Mouse (Mus musculus) heart, postnatal 4 days (tissue): Measurements from ENCODE around the gene Dnajb13. TPM values are rescaled to one million over a fixed set of nuclear protein-coding genes. Genes with fewer than 3 reads are reported as not detected.

Experiments used
- DNase-seq: peaks from one replicate; pipeline ENCODE4 v3.0.0; 2021
- total RNA-seq, 2 experiments: library from RNA; stranded (reverse); gene quantifications; 2 replicates each; pipeline ENCODE4 v1.2.3; 2021

The Dnajb13 gene
- total RNA-seq: not detected

DNA sequence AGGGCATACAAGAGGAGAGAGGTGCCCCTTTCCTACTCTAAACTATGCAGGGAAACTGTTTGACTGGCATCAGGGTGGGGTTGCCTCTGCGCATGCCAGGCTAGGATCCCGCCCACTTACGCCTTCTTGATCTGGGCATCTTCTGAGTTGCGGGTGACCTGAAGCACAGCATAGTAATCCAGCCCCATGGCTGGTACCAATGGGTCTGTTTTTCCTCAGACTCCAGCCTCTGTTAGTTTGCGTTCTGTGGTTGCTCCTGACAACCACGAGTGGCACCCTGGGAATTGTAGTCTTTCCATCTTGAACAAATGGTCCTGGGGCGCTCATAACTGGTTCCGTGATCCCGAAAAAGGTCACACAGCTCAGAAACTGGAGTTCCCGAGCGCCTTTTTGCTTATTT is at the start of gene Dnajb13:
Dnajb13 (minus strand) TSS at position 388 of the 400 bp plus-strand sequence.
- no peak for DNase-seq

DNA sequence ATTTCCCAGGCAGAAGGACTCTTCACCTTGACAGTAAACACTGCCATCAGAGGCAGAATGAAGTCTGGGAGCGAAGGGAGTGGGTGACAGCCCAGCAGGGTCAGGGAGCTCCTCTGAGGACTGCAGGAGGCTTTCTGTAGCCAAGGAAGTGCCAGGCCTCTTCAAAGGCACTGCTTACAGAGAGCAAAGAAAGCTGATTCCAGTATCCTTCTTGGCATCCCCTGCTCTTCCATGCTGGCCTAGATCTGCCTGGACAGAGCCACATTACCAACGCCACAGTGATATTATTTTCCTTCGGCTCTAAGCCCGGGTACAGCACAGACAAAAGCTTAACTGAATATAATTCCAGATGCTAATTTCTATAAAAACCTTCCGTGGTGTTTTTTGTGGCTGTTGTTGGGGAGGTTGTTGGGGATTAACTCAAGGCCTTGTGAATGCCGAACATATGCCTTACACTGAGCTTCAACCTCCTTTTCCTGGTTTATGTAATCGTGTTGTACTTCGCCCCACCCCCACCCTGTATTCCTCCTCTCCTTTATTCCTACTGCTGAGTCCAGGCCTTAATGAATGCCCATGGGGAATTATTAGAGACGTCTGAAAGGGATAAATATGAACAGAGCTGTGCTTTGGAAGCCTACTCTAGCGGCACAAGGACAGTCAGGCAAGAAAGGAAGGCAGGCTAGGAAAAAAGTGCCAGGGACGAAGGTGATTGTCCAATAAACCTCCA is 47.3 kb upstream of the Dnajb13 start:
- no peak for DNase-seq

DNA sequence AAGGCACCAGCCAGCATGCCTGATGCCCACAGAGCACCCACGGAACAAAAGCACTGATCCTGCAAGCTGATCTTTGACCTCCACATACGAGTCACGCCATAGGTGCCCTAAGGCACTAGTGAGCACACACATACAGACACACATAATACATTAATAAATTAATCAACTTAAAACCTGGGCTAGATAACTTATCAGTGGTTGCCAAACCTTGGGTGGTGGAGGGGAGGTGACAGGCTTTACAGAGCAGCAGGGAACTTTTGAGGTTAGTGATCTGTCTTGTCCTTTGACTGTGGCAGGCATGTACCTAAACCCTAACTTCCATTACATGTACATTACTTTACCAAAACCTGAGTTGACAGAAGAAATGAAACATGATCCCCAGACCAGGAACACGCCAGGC is 44.6 kb upstream of the Dnajb13 start:
- DNase-seq: no peak

DNA sequence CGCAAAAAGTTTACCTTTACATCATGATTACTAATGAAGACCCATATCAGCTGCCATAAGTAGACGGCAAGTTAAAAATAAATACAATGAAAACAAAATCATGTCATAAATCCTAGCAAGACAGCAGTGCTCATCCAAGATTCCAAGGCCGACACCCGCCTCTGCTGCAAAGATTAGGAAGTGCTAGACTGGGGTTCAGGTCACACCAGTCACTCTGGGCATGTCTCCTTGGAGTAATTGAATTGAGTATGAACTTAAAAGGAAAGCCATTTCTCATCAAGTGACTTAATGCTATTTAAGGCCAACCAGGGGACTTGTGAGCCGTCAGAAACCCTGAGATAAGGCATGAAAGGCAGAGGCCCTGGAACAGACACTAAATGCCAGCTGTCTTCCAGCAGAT is 42.5 kb upstream of the Dnajb13 start:
- no peak for DNase-seq

DNA sequence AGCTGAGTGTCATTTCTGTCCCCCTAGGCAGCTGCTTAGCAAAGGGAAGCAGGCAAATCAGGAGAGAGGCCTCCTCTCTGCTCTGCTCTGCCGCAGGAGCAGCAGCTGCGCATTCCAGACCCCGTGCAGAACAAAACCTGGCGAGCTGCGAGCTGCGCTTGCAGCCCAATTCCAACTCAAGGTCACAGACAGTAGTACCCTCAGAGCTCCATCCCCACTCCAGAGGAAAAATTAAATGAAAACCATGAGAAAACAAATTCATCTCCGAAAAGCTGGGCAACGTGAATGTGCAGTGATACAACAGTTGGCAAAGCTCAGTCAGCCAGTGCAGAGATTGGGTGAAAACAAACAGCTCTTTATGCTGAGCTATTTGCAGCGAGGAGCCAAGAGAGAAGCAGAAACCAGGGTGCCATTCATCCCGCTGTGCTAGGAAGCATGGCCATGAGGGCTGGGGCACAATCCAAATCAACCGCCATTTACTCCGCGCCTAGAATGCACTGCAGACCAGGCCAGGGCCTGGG is 40.7 kb upstream of the Dnajb13 start:
- DNase-seq: peak; percentile 56

DNA sequence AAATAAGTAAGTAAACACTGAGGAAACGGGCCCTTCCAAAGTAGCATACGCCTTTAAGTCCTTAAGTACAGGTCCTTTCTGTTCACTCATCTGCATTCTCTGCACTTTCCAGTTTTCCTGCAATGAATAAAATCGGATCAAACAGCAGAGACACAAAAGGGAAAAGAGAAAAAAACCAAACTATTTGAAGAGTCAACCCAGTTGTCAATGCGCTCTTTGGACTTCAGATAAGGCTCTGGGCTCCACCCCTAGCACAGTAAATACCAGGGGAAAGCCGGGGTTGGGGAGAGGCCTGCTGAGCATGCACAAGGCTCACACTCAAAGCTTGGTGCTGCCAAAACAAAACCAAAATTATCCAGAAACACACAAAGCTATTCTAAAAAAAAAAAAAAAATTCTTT is 40.2 kb upstream of the Dnajb13 start:
- no peak for DNase-seq

DNA sequence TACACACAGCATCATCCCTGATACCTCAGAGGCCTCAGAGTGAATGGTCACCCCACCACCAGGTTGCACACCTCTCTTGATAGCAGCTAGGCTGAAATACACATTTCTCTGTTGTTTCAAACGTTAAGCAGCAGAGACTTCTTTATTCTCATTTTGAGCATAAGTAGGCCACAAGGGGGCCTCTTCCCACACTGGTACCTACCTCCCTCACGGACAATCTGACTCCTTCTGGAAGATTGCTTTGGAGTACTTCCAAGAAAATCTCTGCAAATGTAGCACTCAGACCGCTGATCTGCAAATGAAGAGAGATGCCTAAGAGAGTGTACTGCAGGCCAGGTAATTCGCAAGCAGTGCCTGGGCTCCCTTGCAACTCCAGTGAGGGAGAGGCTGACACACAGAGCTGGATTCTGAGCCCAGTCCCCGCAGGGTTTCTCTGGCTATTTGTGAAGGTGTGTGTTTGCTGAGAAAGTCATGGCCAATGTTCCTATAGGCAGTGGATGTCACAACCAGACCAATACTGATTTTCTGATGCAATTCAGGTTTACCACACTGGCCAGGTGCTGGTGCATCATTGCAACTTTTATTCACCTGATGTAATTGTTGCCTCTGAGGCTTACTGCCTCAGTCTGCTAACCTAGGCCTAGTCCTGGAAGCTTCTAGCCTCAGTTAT is 35.7 kb upstream of the Dnajb13 start:
- DNase-seq: peak; percentile 42

DNA sequence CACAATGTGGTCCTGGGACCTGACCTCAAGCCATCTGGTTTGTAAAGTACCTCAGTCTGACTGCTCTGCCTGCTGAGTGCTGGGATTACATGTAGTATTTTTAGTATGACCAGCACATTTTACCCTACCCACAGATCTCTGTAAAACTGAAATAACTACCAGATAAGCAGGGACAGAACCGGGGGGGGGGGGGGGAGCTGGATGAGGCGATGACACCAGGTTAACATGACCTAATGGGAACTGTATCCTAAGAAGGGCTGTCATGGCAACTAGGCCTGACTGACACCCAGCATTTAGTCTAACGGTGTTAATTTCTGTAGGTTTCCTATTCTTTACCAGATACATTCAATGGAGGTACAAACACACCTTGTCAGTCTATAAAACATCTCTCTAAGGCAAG is 35.0 kb upstream of the Dnajb13 start:
- DNase-seq: no peak

DNA sequence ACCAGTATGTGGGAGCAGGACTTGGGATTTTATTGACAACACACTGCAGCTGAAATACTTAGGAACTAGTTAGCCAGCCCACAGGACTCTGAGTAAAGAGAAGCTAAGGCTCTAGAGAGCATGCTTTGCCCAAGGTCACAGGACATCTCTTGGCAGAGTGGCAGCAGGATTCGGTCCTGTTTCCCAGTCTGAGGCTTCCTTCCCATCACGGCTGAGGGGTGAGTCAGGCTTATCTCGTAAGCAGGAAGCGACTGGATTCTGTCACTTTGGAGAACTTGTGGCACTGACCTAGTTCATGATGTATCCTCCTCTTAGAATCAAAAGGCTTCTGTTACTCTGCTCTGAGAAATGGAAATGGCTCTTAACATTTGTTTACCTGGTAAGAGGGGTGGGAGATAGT is 32.9 kb upstream of the Dnajb13 start:
- DNase-seq: no peak

DNA sequence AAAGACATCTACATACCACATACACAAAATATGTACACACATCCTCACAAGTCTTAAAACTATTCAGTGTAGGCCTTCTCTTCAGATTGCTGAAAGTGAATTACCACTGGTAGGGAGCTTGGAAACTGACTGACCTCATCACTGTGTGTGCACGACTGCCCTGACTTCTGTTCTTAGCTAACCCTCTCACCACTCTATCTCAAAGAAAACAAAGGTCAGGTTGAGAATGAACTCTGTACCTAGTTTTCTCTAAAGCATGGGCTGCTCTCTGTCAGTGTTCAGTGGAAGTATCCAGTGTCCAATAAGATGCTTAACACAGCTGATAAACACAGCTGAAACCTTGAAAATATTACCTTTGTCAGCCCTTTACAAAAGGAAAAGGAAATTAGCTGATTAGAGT is 29.7 kb upstream of the Dnajb13 start:
- DNase-seq: no peak

DNA sequence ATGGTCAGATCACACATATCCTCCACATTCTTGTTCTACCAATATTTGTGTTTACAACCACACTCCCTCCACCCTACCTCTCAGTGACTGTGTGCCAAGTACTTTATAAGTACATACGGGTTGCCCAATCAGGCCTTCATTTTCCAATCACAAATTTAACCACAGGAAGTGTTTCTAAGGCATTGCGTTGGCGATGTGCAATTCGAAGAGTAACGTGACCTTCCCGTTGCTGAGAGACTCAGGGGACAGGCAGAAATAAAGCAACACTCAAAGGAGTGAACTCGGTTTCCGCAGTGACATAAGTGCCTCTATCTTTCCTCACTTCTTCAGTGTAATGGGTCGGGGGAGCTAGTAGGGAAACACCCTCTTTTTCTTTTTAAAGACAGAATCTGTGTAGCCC is 24.8 kb upstream of the Dnajb13 start:
- DNase-seq: no peak

DNA sequence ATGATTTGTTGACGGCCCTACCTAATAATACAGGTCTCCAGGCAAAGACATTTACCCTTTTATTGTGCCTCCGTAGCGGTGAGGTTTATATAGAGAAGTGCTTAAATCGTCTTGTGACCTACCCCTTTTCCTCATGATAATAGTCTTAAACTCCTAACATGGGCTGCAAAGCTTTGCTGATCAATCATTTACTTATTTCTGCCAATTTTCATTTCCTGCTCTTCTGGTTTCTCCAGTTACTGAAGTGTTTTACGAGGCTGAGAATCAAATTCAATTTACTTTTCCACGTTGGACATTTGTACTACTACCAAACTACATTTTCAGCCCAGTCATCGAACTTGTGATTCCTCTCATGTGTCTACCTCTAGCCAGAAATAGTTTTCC is 22.8 kb upstream of the Dnajb13 start:
- DNase-seq: no peak

DNA sequence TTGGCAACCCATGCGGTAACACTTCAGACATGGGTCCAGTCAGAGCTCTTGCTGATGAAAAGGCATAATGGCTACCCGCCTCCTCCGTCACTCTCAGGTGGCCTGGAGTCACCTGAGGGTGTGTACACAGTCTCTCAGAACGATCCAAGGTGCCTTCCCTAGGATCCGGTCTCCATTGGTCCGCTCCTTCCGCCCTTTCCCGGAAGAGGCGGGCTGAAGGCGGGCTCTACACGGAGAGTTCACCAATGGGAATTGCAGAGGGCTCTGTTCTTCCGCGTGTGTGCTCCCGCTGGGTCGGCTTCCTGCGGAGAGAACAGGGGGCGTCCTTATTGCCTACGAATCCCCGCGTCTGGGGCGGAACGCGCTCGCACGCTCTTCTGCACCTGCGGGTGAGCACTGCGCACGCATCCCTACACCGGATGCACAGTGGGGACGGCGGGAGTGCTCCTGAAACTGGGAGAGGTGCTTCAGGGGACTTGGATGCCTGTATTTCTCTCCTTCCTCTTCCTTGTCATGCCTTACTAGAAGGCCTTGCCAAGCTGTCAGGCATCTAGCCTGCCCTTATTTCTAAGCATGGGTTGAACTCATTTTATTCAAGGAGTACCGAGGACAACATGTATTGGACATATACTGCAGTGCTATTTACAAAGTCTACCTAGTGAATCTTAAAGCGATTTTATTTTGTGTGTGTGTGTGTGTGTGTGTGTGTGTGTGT is 22.2 kb upstream of the Dnajb13 start, which contains the start of gene Coa4:
Coa4 (plus strand) TSS at position 268 of the 715 bp plus-strand sequence.
- DNase-seq: peak; percentile 87

DNA sequence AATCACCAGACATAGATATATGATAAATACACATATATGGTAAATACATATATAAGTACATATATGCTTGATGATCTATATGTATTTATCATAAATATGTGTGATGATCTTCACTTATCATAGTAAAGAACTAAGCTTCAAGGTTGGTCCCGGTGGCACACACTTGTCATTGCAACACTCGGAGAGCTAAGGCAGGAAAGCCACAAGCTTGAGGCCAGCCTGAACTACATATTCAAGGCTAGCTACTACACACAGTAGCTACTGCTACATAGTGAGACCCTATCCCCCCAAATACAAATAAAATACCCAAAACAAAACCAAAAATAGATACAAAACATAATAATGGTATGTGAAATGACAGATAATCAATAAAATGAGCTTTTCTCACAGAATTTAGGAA is 21.1 kb upstream of the Dnajb13 start:
- no peak for DNase-seq

DNA sequence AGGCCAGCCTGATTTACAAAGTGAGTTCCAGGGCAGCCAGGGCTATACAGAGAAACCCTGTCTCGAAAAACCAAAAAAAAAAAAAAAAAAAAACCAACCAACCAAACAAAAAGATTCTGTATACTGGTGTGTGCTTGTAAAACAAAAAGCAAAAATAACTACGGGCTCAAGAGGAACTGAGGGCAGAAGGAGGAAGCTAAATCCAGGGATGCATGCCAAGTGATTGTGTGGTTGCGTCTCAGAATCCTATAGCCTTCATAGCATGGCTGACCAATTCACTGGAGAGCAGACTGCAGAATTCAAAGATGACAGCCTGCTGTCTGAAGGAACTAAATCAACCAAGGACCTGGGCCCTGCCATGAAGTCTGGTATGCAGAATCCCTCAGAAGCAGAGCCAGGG is 19.5 kb upstream of the Dnajb13 start:
- DNase-seq: no peak

DNA sequence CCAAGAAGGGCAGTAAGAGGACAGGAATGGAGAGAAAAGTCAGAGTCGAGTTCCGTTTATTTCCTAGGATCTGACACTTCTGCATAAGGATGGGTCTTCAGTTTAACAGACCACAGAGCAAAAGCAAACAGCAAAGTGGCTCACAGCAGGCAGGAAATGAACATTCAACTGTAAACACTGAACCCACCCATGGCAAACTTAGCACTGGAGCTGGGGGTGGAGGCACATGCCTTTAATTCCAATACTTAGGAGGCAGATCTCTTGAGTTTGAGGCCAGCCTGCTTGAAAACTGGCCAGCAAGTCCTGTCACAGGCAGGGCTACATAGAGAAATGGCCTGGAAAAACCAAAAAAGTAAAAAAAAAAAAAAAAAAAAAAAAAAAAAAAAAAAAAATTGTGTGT is 18.7 kb upstream of the Dnajb13 start:
- DNase-seq: no peak

DNA sequence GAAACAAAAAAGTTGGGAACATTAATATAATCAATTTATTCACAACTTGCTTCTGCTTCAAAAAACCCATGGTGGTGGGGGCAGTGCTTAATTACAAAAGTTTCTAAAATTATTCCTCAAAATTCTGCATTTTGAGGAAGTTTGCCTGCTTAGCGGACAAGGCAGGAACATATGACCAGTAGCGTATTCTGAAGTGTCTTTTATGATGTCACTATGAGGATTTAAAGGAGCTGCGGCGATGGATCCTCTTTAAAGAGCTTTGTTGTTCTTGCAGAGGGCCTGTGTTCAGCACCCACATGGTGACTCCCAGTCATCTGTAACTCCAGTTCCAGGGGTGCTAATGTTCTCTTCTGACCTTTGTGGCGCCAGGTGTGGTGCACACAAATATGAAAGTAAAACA is 16.0 kb upstream of the Dnajb13 start:
- DNase-seq: no peak

DNA sequence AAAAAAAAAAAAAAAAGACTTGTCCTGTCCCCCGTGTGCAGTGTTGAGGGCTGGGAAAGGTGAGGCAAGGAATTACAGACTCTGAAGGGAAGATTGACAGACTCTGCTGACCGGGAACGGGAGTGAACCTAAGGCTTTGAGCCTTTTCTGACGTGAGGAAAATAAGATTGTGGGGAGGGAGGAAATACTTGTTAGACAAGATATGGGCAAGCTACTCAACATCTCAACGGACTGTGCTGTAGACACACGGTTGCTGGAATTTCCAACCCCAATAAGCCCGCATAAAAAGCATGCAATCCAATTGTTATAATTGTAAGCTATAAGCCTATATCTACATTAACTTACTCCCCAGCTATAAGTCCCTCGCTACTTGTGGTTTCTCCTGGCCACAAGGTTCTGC is 9.9 kb upstream of the Dnajb13 start:
- no peak for DNase-seq

DNA sequence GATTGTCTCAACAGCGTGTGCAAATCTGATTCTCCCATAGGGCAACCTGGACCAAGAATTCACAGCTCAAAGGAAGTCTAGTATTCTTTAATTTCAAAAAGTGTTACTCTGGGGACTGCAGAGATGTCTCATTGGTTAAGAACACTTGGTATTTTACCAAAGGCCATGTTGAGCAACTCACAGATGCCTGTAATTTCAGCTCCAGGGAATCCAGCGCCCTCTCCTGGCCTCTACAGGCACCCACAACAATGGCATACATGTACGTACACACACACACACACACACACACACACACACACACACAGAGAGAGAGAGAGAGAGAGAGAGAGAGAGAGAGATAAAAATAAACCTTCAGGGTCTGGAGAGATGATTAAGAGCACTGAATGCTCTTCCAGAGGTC is 7.5 kb upstream of the Dnajb13 start:
- DNase-seq: no peak

DNA sequence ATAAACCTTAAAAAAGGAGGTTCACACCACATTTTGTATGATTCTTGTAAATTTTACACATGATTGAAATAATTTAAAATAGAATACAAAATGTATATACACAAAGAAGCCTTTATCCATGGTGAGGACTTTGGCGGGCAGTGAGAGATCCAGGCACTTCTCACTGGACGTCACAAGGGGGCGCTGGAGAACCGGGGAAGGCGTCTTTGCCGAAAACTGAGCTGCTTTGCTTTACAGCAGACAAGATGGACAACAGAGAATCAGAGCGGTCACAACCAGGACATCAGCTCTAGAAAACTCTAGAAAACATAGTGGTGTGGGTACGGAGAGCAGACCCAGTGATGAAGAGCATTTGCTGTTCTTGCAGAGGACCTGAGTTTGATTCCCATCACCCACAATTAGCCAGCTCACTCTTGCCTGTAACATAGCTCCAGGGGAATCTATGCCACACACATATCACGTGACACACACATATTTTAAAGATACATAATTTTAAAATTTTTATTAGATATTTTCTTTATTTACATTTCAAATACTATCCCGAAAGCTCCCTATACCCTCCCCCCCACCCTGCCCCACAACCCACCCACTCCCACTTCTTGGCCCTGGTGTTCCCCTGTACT is 6.0 kb upstream of the Dnajb13 start:
- peak; percentile 92 for DNase-seq

DNA sequence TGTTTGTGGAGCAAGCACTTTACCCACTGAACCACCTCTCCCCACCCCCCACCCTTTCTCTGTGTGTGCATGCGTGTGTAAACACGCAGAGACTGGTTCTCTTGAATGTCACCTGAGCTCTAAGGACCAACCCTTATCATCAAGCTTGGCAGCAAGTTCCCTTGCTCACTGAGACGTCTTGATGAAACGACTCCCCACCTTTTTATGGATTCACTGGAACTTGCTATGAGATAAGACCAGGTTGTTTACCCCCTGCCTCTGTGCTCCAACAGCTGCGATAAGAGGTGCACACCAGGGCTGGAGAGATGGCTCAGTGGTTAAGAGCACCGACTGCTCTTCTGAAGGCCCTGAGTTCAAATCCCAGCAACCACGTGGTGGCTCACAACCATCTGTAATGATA is 5.4 kb upstream of the Dnajb13 start:
- DNase-seq: no peak

DNA sequence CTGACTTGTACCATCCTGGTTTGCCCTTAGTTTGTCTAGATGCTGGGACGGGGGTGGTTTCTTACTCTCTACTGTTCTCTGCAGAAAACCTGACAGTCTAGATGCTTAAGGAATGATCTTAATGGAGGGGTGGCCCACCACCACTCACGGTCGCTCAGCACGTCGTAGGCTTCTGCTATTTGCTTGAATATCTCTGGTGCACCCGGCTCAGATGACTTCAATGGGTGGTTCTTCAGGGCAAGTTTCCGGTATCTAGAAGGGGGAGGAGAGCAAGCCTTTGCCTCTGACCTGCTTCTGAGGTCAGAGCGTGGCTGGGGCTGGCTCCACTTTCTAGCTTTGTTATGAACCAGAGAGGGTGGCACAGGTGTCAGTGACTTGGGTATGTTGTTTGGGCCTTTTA is 3.2 kb downstream of the Dnajb13 start:
- DNase-seq: no peak

DNA sequence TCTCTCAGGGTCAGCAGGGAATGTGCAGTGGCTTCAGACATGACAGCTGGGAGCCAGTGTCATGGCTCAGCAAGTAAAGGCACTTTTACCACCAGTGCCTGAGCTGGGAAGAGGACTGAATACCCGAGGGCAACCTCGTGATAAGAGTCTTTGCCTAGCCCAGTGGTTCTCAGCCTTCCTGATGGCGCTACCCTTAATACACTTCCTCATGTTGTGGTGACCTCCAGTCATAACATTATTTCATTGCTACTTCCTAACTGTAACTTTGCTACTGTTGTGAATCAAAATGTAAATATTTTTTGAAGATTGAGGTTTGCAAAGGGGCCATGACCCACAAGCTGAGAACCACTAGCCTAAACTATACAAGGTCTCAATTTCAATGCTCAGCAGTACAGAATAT is 6.1 kb downstream of the Dnajb13 start:
- no peak for DNase-seq
